Mouse (Mus musculus): ENCODE measurements at regions not wholly inside any gene's neighbourhood (a gene's known extent, or its start where the extent isn't known, plus 50 kb on each side); places are given as distances from the start of the nearest gene placed in this dataset.
A peak's percentile ranks its signal among the peaks of the same experiment; 100 is the strongest.

- Histone ChIP-seq H3K9me3 (replicated peaks; ENCODE audit: control insufficient read depth, low read length) (no peaks in the 10 kb centered on the region), H3K4me1 (ENCODE audit: control insufficient read depth, insufficient read depth, low read length) (no peaks in the 10 kb centered on the region), H3K27ac (ENCODE audit: low read depth, low read length) (no peak overlapping the region), H3K4me3 (ENCODE audit: low read depth, low read length) (no peak overlapping the region), H3K4me2 (ENCODE audit: low read length) (no peak overlapping the region), H3K27me3 (replicated peaks; ENCODE audit: control insufficient read depth, insufficient read depth, low read length) (no peaks in the 10 kb centered on the region), H3K9ac (ENCODE audit: low read length) (no peak overlapping the region), H3K36me3 (ENCODE audit: control insufficient read depth, insufficient read depth, low read length) (no peaks in the 10 kb centered on the region)
- ATAC-seq (no peak), DNase-seq (ENCODE audit: low spot score) (no peak)
- 81% methylated on average over 1 of the region's 1 CpGs for WGBS
These were observed 1418.7 kb downstream of the Cdh11 start for GRCm38 (mm10) chr8:101366722-101367121.

GRCm38 (mm10) chr8:101350848-101351247, 1434.6 kb downstream of the Cdh11 start:
- DNase-seq (ENCODE audit: low spot score), result peak; percentile 51

GRCm38 (mm10) chr8:101349736-101350135, 1435.7 kb downstream of the Cdh11 start:
- Histone ChIP-seq H3K4me3 (ENCODE audit: low read depth, low read length) (no peak overlapping the region), H3K9me3 (replicated peaks; ENCODE audit: control insufficient read depth, low read length) (no peaks in the 10 kb centered on the region), H3K27me3 (replicated peaks; ENCODE audit: control insufficient read depth, insufficient read depth, low read length) (no peaks in the 10 kb centered on the region), H3K9ac (ENCODE audit: low read length) (no peak overlapping the region), H3K4me1 (ENCODE audit: control insufficient read depth, insufficient read depth, low read length) (no peaks in the 10 kb centered on the region), H3K27ac (ENCODE audit: low read depth, low read length) (no peak overlapping the region), H3K4me2 (ENCODE audit: low read length) (no peak overlapping the region), H3K36me3 (ENCODE audit: control insufficient read depth, insufficient read depth, low read length) (no peaks in the 10 kb centered on the region)
- WGBS, result 69% methylated on average over 1 of the region's 1 CpGs
- DNase-seq (ENCODE audit: low spot score) (no peak), ATAC-seq (no peak)

More at GRCm38 (mm10) chr8:101350848-101351247, 1434.6 kb downstream of the Cdh11 start:
- H3K4me2 ChIP-seq (ENCODE audit: low read length), result no peak overlapping the region
- H3K9me3 ChIP-seq (replicated peaks; ENCODE audit: control insufficient read depth, low read length), result no peaks in the 10 kb centered on the region
- WGBS, result 46% methylated on average over 5 of the region's 5 CpGs
- no peak overlapping the region for H3K27ac ChIP-seq (ENCODE audit: low read depth, low read length)
- no peak overlapping the region for H3K9ac ChIP-seq (ENCODE audit: low read length)
- H3K4me1 ChIP-seq (ENCODE audit: control insufficient read depth, insufficient read depth, low read length), result no peaks in the 10 kb centered on the region
- no peaks in the 10 kb centered on the region for H3K36me3 ChIP-seq (ENCODE audit: control insufficient read depth, insufficient read depth, low read length)
- peak; percentile 29; the same call in 1 of the 2 replicates for ATAC-seq
- no peak overlapping the region for H3K4me3 ChIP-seq (ENCODE audit: low read depth, low read length)
- H3K27me3 ChIP-seq (replicated peaks; ENCODE audit: control insufficient read depth, insufficient read depth, low read length), result no peaks in the 10 kb centered on the region

GRCm38 (mm10) chr8:101329290-101329689, 1456.2 kb downstream of the Cdh11 start:
- H3K27ac ChIP-seq (ENCODE audit: low read depth, low read length), result no peak overlapping the region
- ATAC-seq, result peak; percentile 54; the same call in 1 of the 2 replicates
- no peak overlapping the region for H3K4me2 ChIP-seq (ENCODE audit: low read length)
- no peaks in the 10 kb centered on the region for H3K27me3 ChIP-seq (replicated peaks; ENCODE audit: control insufficient read depth, insufficient read depth, low read length)
- no peaks in the 10 kb centered on the region for H3K36me3 ChIP-seq (ENCODE audit: control insufficient read depth, insufficient read depth, low read length)
- peak; percentile 41 for DNase-seq (ENCODE audit: low spot score)
- no peaks in the 10 kb centered on the region for H3K9me3 ChIP-seq (replicated peaks; ENCODE audit: control insufficient read depth, low read length)
- 14% methylated on average over 2 of the region's 2 CpGs for WGBS
- no peak overlapping the region for H3K9ac ChIP-seq (ENCODE audit: low read length)
- peaks cover 5% of the 10 kb centered on the region; the same call in 1 of the 2 replicates for H3K4me1 ChIP-seq (ENCODE audit: control insufficient read depth, insufficient read depth, low read length)
- H3K4me3 ChIP-seq (ENCODE audit: low read depth, low read length), result no peak overlapping the region

- no peak for DNase-seq (ENCODE audit: low spot score)
- H3K4me1 ChIP-seq (ENCODE audit: control insufficient read depth, insufficient read depth, low read length), result peaks cover 5% of the 10 kb centered on the region; the same call in 1 of the 2 replicates
- WGBS, result 69% methylated on average over 4 of the region's 4 CpGs
These were observed 1456.7 kb downstream of the Cdh11 start for GRCm38 (mm10) chr8:101328780-101329179.

GRCm38 (mm10) chr8:101298571-101298970, 1486.9 kb downstream of the Cdh11 start:
- 77% methylated on average over 2 of the region's 2 CpGs for WGBS
- DNase-seq (ENCODE audit: low spot score) (no peak), ATAC-seq (no peak)

More at GRCm38 (mm10) chr8:101328780-101329179, 1456.7 kb downstream of the Cdh11 start:
- H3K4me2 ChIP-seq (ENCODE audit: low read length), result no peak overlapping the region
- H3K9me3 ChIP-seq (replicated peaks; ENCODE audit: control insufficient read depth, low read length), result no peaks in the 10 kb centered on the region
- no peaks in the 10 kb centered on the region for H3K27me3 ChIP-seq (replicated peaks; ENCODE audit: control insufficient read depth, insufficient read depth, low read length)
- no peak overlapping the region for H3K4me3 ChIP-seq (ENCODE audit: low read depth, low read length)
- no peak for ATAC-seq
- H3K9ac ChIP-seq (ENCODE audit: low read length), result no peak overlapping the region
- no peaks in the 10 kb centered on the region for H3K36me3 ChIP-seq (ENCODE audit: control insufficient read depth, insufficient read depth, low read length)
- H3K27ac ChIP-seq (ENCODE audit: low read depth, low read length), result no peak overlapping the region

GRCm38 (mm10) chr8:101290031-101290430, 1495.4 kb downstream of the Cdh11 start:
- no peaks in the 10 kb centered on the region for H3K36me3 ChIP-seq (ENCODE audit: control insufficient read depth, insufficient read depth, low read length)
- no peak for DNase-seq (ENCODE audit: low spot score)
- H3K27ac ChIP-seq (ENCODE audit: low read depth, low read length), result no peak overlapping the region
- no peaks in the 10 kb centered on the region for H3K9me3 ChIP-seq (replicated peaks; ENCODE audit: control insufficient read depth, low read length)
- WGBS, result 82% methylated on average over 2 of the region's 2 CpGs
- no peaks in the 10 kb centered on the region for H3K27me3 ChIP-seq (replicated peaks; ENCODE audit: control insufficient read depth, insufficient read depth, low read length)
- no peaks in the 10 kb centered on the region for H3K4me1 ChIP-seq (ENCODE audit: control insufficient read depth, insufficient read depth, low read length)
- H3K9ac ChIP-seq (ENCODE audit: low read length), result no peak overlapping the region
- H3K4me3 ChIP-seq (ENCODE audit: low read depth, low read length), result no peak overlapping the region
- no peak overlapping the region for H3K4me2 ChIP-seq (ENCODE audit: low read length)
- ATAC-seq, result no peak

More at GRCm38 (mm10) chr8:101298571-101298970, 1486.9 kb downstream of the Cdh11 start:
- no peak overlapping the region for H3K9ac ChIP-seq (ENCODE audit: low read length)
- no peak overlapping the region for H3K4me2 ChIP-seq (ENCODE audit: low read length)
- H3K27ac ChIP-seq (ENCODE audit: low read depth, low read length), result no peak overlapping the region
- H3K9me3 ChIP-seq (replicated peaks; ENCODE audit: control insufficient read depth, low read length), result no peaks in the 10 kb centered on the region
- H3K27me3 ChIP-seq (replicated peaks; ENCODE audit: control insufficient read depth, insufficient read depth, low read length), result no peaks in the 10 kb centered on the region
- no peak overlapping the region for H3K4me3 ChIP-seq (ENCODE audit: low read depth, low read length)
- no peaks in the 10 kb centered on the region for H3K36me3 ChIP-seq (ENCODE audit: control insufficient read depth, insufficient read depth, low read length)
- H3K4me1 ChIP-seq (ENCODE audit: control insufficient read depth, insufficient read depth, low read length), result no peaks in the 10 kb centered on the region

GRCm38 (mm10) chr8:101242632-101243031, 1542.8 kb downstream of the Cdh11 start:
- no peaks in the 10 kb centered on the region for H3K9me3 ChIP-seq (replicated peaks; ENCODE audit: control insufficient read depth, low read length)
- H3K27ac ChIP-seq (ENCODE audit: low read depth, low read length), result no peak overlapping the region
- no peak overlapping the region for H3K9ac ChIP-seq (ENCODE audit: low read length)
- WGBS, result 16% methylated on average over 2 of the region's 2 CpGs
- H3K4me3 ChIP-seq (ENCODE audit: low read depth, low read length), result no peak overlapping the region
- H3K36me3 ChIP-seq (ENCODE audit: control insufficient read depth, insufficient read depth, low read length), result no peaks in the 10 kb centered on the region
- peak; percentile 82 for DNase-seq (ENCODE audit: low spot score)
- no peaks in the 10 kb centered on the region for H3K27me3 ChIP-seq (replicated peaks; ENCODE audit: control insufficient read depth, insufficient read depth, low read length)
- peak; percentile 75 for ATAC-seq
- no peaks in the 10 kb centered on the region for H3K4me1 ChIP-seq (ENCODE audit: control insufficient read depth, insufficient read depth, low read length)
- H3K4me2 ChIP-seq (ENCODE audit: low read length), result no peak overlapping the region

GRCm38 (mm10) chr8:101241854-101242253, 1543.6 kb downstream of the Cdh11 start:
- H3K27ac ChIP-seq (ENCODE audit: low read depth, low read length), result no peak overlapping the region
- no peak for DNase-seq (ENCODE audit: low spot score)
- no peaks in the 10 kb centered on the region for H3K4me1 ChIP-seq (ENCODE audit: control insufficient read depth, insufficient read depth, low read length)
- 80% methylated on average over 4 of the region's 4 CpGs for WGBS
- no peaks in the 10 kb centered on the region for H3K27me3 ChIP-seq (replicated peaks; ENCODE audit: control insufficient read depth, insufficient read depth, low read length)
- no peak for ATAC-seq
- no peak overlapping the region for H3K9ac ChIP-seq (ENCODE audit: low read length)
- H3K36me3 ChIP-seq (ENCODE audit: control insufficient read depth, insufficient read depth, low read length), result no peaks in the 10 kb centered on the region
- no peak overlapping the region for H3K4me3 ChIP-seq (ENCODE audit: low read depth, low read length)
- H3K9me3 ChIP-seq (replicated peaks; ENCODE audit: control insufficient read depth, low read length), result no peaks in the 10 kb centered on the region
- H3K4me2 ChIP-seq (ENCODE audit: low read length), result no peak overlapping the region
